Mouse (Mus musculus): Measurements from ENCODE around the gene Ino80d. TPM values are rescaled to one million over a fixed set of nuclear protein-coding genes. Genes with fewer than 3 reads are reported as not detected.

The Ino80d gene
- polyA plus RNA-seq, 2 experiments: 10.2 to 10.5 TPM

GRCm38 (mm10) chr1:63057849-63058248, 56.6 kb downstream of the Ino80d start:
- no peaks in the 10 kb centered on the region for H3K4me1 ChIP-seq (ENCODE audit: control insufficient read depth, insufficient read depth, low read length)

GRCm38 (mm10) chr1:63057318-63057717, 57.1 kb downstream of the Ino80d start:
- Histone ChIP-seq H3K4me3 (replicated peaks; ENCODE audit: low read length) (no peak overlapping the region), H3K36me3 (ENCODE audit: control insufficient read depth, insufficient read depth, low read length) (peaks cover 70% of the 10 kb centered on the region), H3K27ac (replicated peaks; ENCODE audit: low read depth, low read length) (no peak overlapping the region), H3K27me3 (ENCODE audit: control insufficient read depth, insufficient read depth, low read length) (no peaks in the 10 kb centered on the region), H3K9me3 (ENCODE audit: control insufficient read depth, low read length) (no peaks in the 10 kb centered on the region), H3K4me2 (replicated peaks; ENCODE audit: low read depth, low read length, severe bottlenecking) (no peak overlapping the region), H3K9ac (ENCODE audit: low read depth, low read length, severe bottlenecking) (no peak overlapping the region), H3K4me1 (ENCODE audit: control insufficient read depth, insufficient read depth, low read length) (no peaks in the 10 kb centered on the region)
- 90% methylated on average over 3 of the region's 3 CpGs for WGBS
- DNase-seq (ENCODE audit: low spot score) (no peak), ATAC-seq (ENCODE audit: low FRiP score, low read depth) (no peak)
- TF ChIP-seq POLR2A (IDR thresholded peaks at IDR 0.05; ENCODE audit: borderline replicate concordance, extremely low read depth, insufficient read depth, insufficient read length): no peak

More at GRCm38 (mm10) chr1:63057849-63058248, 56.6 kb downstream of the Ino80d start:
- H3K9me3 ChIP-seq (ENCODE audit: control insufficient read depth, low read length): no peaks in the 10 kb centered on the region
- WGBS: 87% methylated on average over 11 of the region's 11 CpGs
- no peak overlapping the region for H3K27ac ChIP-seq (replicated peaks; ENCODE audit: low read depth, low read length)
- no peak for TF ChIP-seq POLR2A (IDR thresholded peaks at IDR 0.05; ENCODE audit: borderline replicate concordance, extremely low read depth, insufficient read depth, insufficient read length)
- H3K27me3 ChIP-seq (ENCODE audit: control insufficient read depth, insufficient read depth, low read length): no peaks in the 10 kb centered on the region
- H3K4me2 ChIP-seq (replicated peaks; ENCODE audit: low read depth, low read length, severe bottlenecking): no peak overlapping the region
- H3K9ac ChIP-seq (ENCODE audit: low read depth, low read length, severe bottlenecking): no peak overlapping the region
- ATAC-seq (ENCODE audit: low FRiP score, low read depth): no peak
- peaks cover 66% of the 10 kb centered on the region for H3K36me3 ChIP-seq (ENCODE audit: control insufficient read depth, insufficient read depth, low read length)
- no peak overlapping the region for H3K4me3 ChIP-seq (replicated peaks; ENCODE audit: low read length)
- DNase-seq (ENCODE audit: low spot score): no peak

- TF ChIP-seq POLR2A (IDR thresholded peaks at IDR 0.05; ENCODE audit: borderline replicate concordance, extremely low read depth, insufficient read depth, insufficient read length): no peak
- DNase-seq (ENCODE audit: low spot score) (no peak), ATAC-seq (ENCODE audit: low FRiP score, low read depth) (no peak)
- peaks cover 61% of the 10 kb centered on the region for H3K36me3 ChIP-seq (ENCODE audit: control insufficient read depth, insufficient read depth, low read length)
- 87% methylated on average over 3 of the region's 3 CpGs for WGBS
- no peak overlapping the region for H3K4me2 ChIP-seq (replicated peaks; ENCODE audit: low read depth, low read length, severe bottlenecking)
- H3K9ac ChIP-seq (ENCODE audit: low read depth, low read length, severe bottlenecking): no peak overlapping the region
- no peaks in the 10 kb centered on the region for H3K4me1 ChIP-seq (ENCODE audit: control insufficient read depth, insufficient read depth, low read length)
- no peaks in the 10 kb centered on the region for H3K27me3 ChIP-seq (ENCODE audit: control insufficient read depth, insufficient read depth, low read length)
- H3K9me3 ChIP-seq (ENCODE audit: control insufficient read depth, low read length): no peaks in the 10 kb centered on the region
- H3K4me3 ChIP-seq (replicated peaks; ENCODE audit: low read length): no peak overlapping the region
- no peak overlapping the region for H3K27ac ChIP-seq (replicated peaks; ENCODE audit: low read depth, low read length)
These were observed 59.1 kb downstream of the Ino80d start for GRCm38 (mm10) chr1:63055386-63055785.

- no peak overlapping the region for H3K9ac ChIP-seq (ENCODE audit: low read depth, low read length, severe bottlenecking)
- H3K36me3 ChIP-seq (ENCODE audit: control insufficient read depth, insufficient read depth, low read length): peaks cover 34% of the 10 kb centered on the region
- no peak overlapping the region for H3K27ac ChIP-seq (replicated peaks; ENCODE audit: low read depth, low read length)
- ATAC-seq (ENCODE audit: low FRiP score, low read depth) (no peak), DNase-seq (ENCODE audit: low spot score) (no peak)
- H3K9me3 ChIP-seq (ENCODE audit: control insufficient read depth, low read length): no peaks in the 10 kb centered on the region
- no peaks in the 10 kb centered on the region for H3K27me3 ChIP-seq (ENCODE audit: control insufficient read depth, insufficient read depth, low read length)
- H3K4me2 ChIP-seq (replicated peaks; ENCODE audit: low read depth, low read length, severe bottlenecking): no peak overlapping the region
- 82% methylated on average over 8 of the region's 8 CpGs for WGBS
- no peak for TF ChIP-seq POLR2A (IDR thresholded peaks at IDR 0.05; ENCODE audit: borderline replicate concordance, extremely low read depth, insufficient read depth, insufficient read length)
- no peak overlapping the region for H3K4me3 ChIP-seq (replicated peaks; ENCODE audit: low read length)
- no peaks in the 10 kb centered on the region for H3K4me1 ChIP-seq (ENCODE audit: control insufficient read depth, insufficient read depth, low read length)
These were observed 63.6 kb downstream of the Ino80d start for GRCm38 (mm10) chr1:63050866-63051265.

GRCm38 (mm10) chr1:63049977-63050376, 64.5 kb downstream of the Ino80d start:
- no peak overlapping the region for H3K4me3 ChIP-seq (replicated peaks; ENCODE audit: low read length)
- no peaks in the 10 kb centered on the region for H3K27me3 ChIP-seq (ENCODE audit: control insufficient read depth, insufficient read depth, low read length)
- no peak overlapping the region for H3K4me2 ChIP-seq (replicated peaks; ENCODE audit: low read depth, low read length, severe bottlenecking)
- no peak overlapping the region for H3K27ac ChIP-seq (replicated peaks; ENCODE audit: low read depth, low read length)
- H3K36me3 ChIP-seq (ENCODE audit: control insufficient read depth, insufficient read depth, low read length): peaks cover 27% of the 10 kb centered on the region
- H3K9me3 ChIP-seq (ENCODE audit: control insufficient read depth, low read length): no peaks in the 10 kb centered on the region
- DNase-seq (ENCODE audit: low spot score) (no peak), ATAC-seq (ENCODE audit: low FRiP score, low read depth) (no peak)
- no peaks in the 10 kb centered on the region for H3K4me1 ChIP-seq (ENCODE audit: control insufficient read depth, insufficient read depth, low read length)
- no peak overlapping the region for H3K9ac ChIP-seq (ENCODE audit: low read depth, low read length, severe bottlenecking)
- 92% methylated on average over 3 of the region's 3 CpGs for WGBS
- no peak for TF ChIP-seq POLR2A (IDR thresholded peaks at IDR 0.05; ENCODE audit: borderline replicate concordance, extremely low read depth, insufficient read depth, insufficient read length)

- Histone ChIP-seq H3K9me3 (ENCODE audit: control insufficient read depth, low read length) (no peaks in the 10 kb centered on the region), H3K4me1 (ENCODE audit: control insufficient read depth, insufficient read depth, low read length) (no peaks in the 10 kb centered on the region), H3K27ac (replicated peaks; ENCODE audit: low read depth, low read length) (no peak overlapping the region), H3K9ac (ENCODE audit: low read depth, low read length, severe bottlenecking) (no peak overlapping the region), H3K4me3 (replicated peaks; ENCODE audit: low read length) (no peak overlapping the region), H3K36me3 (ENCODE audit: control insufficient read depth, insufficient read depth, low read length) (peaks cover 23% of the 10 kb centered on the region), H3K27me3 (ENCODE audit: control insufficient read depth, insufficient read depth, low read length) (no peaks in the 10 kb centered on the region), H3K4me2 (replicated peaks; ENCODE audit: low read depth, low read length, severe bottlenecking) (no peak overlapping the region)
- no peak for DNase-seq (ENCODE audit: low spot score)
- WGBS: 85% methylated on average over 6 of the region's 6 CpGs
- ATAC-seq (ENCODE audit: low FRiP score, low read depth): no peak
- TF ChIP-seq POLR2A (IDR thresholded peaks at IDR 0.05; ENCODE audit: borderline replicate concordance, extremely low read depth, insufficient read depth, insufficient read length): no peak
These were observed 66.5 kb downstream of the Ino80d start for GRCm38 (mm10) chr1:63047983-63048382.
